Mouse (Mus musculus): ENCODE data around the gene Mdfi. TPM values are rescaled to one million over a fixed set of nuclear protein-coding genes. Genes with fewer than 3 reads are reported as not detected.

Mdfi gene
- not detected for polyA plus RNA-seq (2017; shearing (Covaris generic))

DNA sequence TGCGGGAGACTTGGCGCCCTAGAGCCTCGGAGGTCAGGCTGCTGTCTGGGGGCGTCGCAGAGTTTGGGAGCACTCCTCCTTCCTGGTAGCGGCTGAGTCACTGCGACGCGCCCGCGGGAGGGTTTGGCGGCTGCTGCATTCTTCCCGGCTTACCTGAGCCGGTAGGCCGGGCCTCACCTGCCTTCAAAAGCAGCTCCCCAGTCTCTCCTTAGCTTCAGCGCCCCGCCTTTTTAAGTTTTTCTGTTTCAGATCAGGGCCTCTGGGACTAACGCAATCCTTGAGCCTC is at the start of gene Mdfi:
TSS of gene Mdfi (minus strand) at position 210 of the 286 bp plus-strand sequence.

Other genes with a start within 250 kb of the Mdfi start
- 15.7 TPM for gene Bysl, start 223.2 kb downstream of the Mdfi start, polyA plus RNA-seq (2017; shearing (Covaris generic))
- gene Med20, start 223.1 kb downstream of the Mdfi start, polyA plus RNA-seq (2017; shearing (Covaris generic)), result 42.6 TPM
- 3.2 TPM for gene Gm20517, start 223.1 kb downstream of the Mdfi start, polyA plus RNA-seq (2017; shearing (Covaris generic))
- gene Usp49, start 204.0 kb downstream of the Mdfi start, polyA plus RNA-seq (2017; shearing (Covaris generic)), result 2.6 TPM
- 199 TPM for gene Tomm6, start 146.3 kb downstream of the Mdfi start, polyA plus RNA-seq (2017; shearing (Covaris generic))
- gene Frs3, start 145.7 kb downstream of the Mdfi start, polyA plus RNA-seq (2017; shearing (Covaris generic)), result 2.0 TPM
- not detected for gene Gm21981, start 140.2 kb downstream of the Mdfi start, polyA plus RNA-seq (2017; shearing (Covaris generic))
- gene Prickle4, start 140.0 kb downstream of the Mdfi start, polyA plus RNA-seq (2017; shearing (Covaris generic)), result not detected
- gene Pgc, start 107.8 kb downstream of the Mdfi start, polyA plus RNA-seq (2017; shearing (Covaris generic)), result not detected
- 26.9 TPM for gene Tfeb, start 97.7 kb downstream of the Mdfi start, polyA plus RNA-seq (2017; shearing (Covaris generic))
- 17.7 TPM for gene Foxp4, start 90.0 kb upstream of the Mdfi start, polyA plus RNA-seq (2017; shearing (Covaris generic))
- gene 1700122O11Rik, start 203.6 kb upstream of the Mdfi start, polyA plus RNA-seq (2017; shearing (Covaris generic)), result not detected

Measured in naive thymus-derived CD4-positive, alpha-beta T cell, adult 5 months (primary cell).